Mouse (Mus musculus): ENCODE results near the gene Gm45785. TPM values are rescaled to one million over a fixed set of nuclear protein-coding genes. Genes with fewer than 3 reads are reported as not detected.

The Gm45785 gene
- total RNA-seq, 2 experiments from 2014 or later, result not detected

- DNase-seq, result no peak
- intact Hi-C loops (cut with DNase I; ENCODE audit: low total_unique reads), result no loop called here
These were observed 68.6 kb downstream of the Gm45785 start, which contains the start of gene Syce1 for GRCm38 (mm10) chr7:140787406-140788052. Gene Syce1, minus strand, starts transcription at chr7:140787852.

- intact Hi-C loops (cut with DNase I; ENCODE audit: low total_unique reads), result no loop called here
- no peak for DNase-seq
These were observed 75.6 kb downstream of the Gm45785 start for GRCm38 (mm10) chr7:140780548-140780947.

Other genes starting within 250 kb of the Gm45785 start
- gene Olfr61, start 227.4 kb downstream of the Gm45785 start, total RNA-seq (2021), result not detected
- gene Olfr53, start 209.9 kb downstream of the Gm45785 start, total RNA-seq (2021), result not detected
- not detected for gene Olfr539, start 196.4 kb downstream of the Gm45785 start, total RNA-seq (2021)
- not detected for gene Olfr45, start 174.4 kb downstream of the Gm45785 start, total RNA-seq (2021)
- gene Olfr541, start 159.1 kb downstream of the Gm45785 start, total RNA-seq (2021), result not detected
- under 1 TPM; 0.21 to 0.33 TPM for gene Cyp2e1, start 92.6 kb downstream of the Gm45785 start, total RNA-seq (2021)
- not detected for gene Syce1, start 68.5 kb downstream of the Gm45785 start, total RNA-seq (2021)
- not detected for gene Zfp941, start 34.2 kb downstream of the Gm45785 start, total RNA-seq (2021)
- gene Urah, start 21.3 kb downstream of the Gm45785 start, total RNA-seq (2021), result not detected
- not detected for gene Scgb1c1, start 10.8 kb downstream of the Gm45785 start, total RNA-seq (2021)
- gene Odf3, start 8.5 kb downstream of the Gm45785 start, total RNA-seq (2021), result not detected
- gene Ric8a, start 626 bp upstream of the Gm45785 start, total RNA-seq (2021), result 10 to 100 TPM; 13.9 to 16.2 TPM
- 10 to 100 TPM in 1 of 2 experiments, 1 to 10 TPM in 1; 8.3 to 11.1 TPM for gene Bet1l, start 1.2 kb upstream of the Gm45785 start, total RNA-seq (2021)
- 10 to 100 TPM; 93.5 to 94.2 TPM for gene Psmd13, start 25.6 kb upstream of the Gm45785 start, total RNA-seq (2021)
- gene Sirt3, start 26.0 kb upstream of the Gm45785 start, total RNA-seq (2021), result 10 to 100 TPM; 19.5 to 24.7 TPM
- gene Cox8b, start 44.1 kb upstream of the Gm45785 start, total RNA-seq (2021), result 1,000 to 10,000 TPM; 1,269 to 1,458 TPM
- not detected for gene Nlrp6, start 64.6 kb upstream of the Gm45785 start, total RNA-seq (2021)
- 1 to 10 TPM; 6.7 to 6.9 TPM for gene Pgghg, start 85.1 kb upstream of the Gm45785 start, total RNA-seq (2021)
- not detected for gene Ifitm5, start 94.0 kb upstream of the Gm45785 start, total RNA-seq (2021)
- gene Gm45717, start 99.6 kb upstream of the Gm45785 start, total RNA-seq (2021), result not detected
- gene Ifitm2, start 99.7 kb upstream of the Gm45785 start, total RNA-seq (2021), result 100 to 1,000 TPM in 1 of 2 experiments, 10 to 100 TPM in 1; 83.9 to 105 TPM
- 1 to 10 TPM; 1.3 to 1.4 TPM for gene Ifitm1, start 110.9 kb upstream of the Gm45785 start, total RNA-seq (2021)
- gene Ifitm3, start 154.4 kb upstream of the Gm45785 start, total RNA-seq (2021), result 10 to 100 TPM; 44.9 to 54.0 TPM
- gene Ifitm6, start 161.6 kb upstream of the Gm45785 start, total RNA-seq (2021), result not detected
- not detected for gene Gm17387, start 172.8 kb upstream of the Gm45785 start, total RNA-seq (2021)
- under 1 TPM in 1 of 2 experiments, not detected in 1; 0.23 TPM for gene B4galnt4, start 204.8 kb upstream of the Gm45785 start, total RNA-seq (2021)
- not detected for gene Pkp3, start 221.9 kb upstream of the Gm45785 start, total RNA-seq (2021)
- gene Sigirr, start 244.2 kb upstream of the Gm45785 start, total RNA-seq (2021), result 1 to 10 TPM; 2.8 to 3.2 TPM